Mouse (Mus musculus) gastrocnemius, postnatal 36 days (tissue): ENCODE results near the gene Slamf6. TPM values are rescaled to one million over a fixed set of nuclear protein-coding genes. Genes with fewer than 3 reads are reported as not detected.

ENCODE experiments used
- DNase-seq, 2 experiments: peaks; one replicate each; pipeline ENCODE4 v3.0.0; 2022
- intact Hi-C: fragments of 180-260 bp; cut with DNase I; formaldehyde crosslinking; loops from one replicate; pipeline ENCODE4 v1.15.1; 2025
- total RNA-seq, 2 experiments: library from RNA; stranded (reverse); gene quantifications; 2 replicates each; pipeline ENCODE4 v1.2.3; 2021

Slamf6 gene
- total RNA-seq, 2 experiments from 2014 or later = 1.3 TPM; not detected in 1

DNA sequence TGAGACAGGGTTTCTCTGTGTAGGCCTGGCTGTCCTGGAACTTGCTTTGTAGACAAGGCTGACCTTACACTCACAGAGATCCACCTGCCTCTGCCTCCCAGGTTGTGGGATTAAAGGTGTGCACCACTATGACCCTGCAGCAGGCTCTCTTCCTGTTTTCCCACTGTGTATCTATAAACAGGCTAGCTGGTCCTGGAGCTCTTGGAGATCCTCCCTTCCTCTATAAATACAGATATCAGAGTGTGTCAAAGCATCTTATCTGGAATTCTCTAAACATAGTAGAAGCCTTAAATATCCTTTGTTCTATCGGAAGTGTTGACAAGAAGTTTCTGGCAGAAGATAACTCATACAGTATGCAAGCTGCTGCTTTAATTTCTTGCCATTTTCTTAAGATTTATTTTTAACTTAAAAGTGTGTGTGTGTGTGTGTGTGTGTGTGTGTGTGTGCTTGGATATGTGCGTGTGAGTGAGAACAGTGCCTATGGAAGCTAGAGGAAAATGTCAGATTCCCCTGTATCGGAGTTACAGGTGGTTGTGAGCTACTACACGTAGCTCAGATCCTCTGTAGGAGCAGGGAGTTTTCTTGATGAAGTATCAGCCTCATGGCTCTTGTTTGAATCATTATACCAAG is 75.7 kb downstream of the Slamf6 start:
- intact Hi-C loops = no loop called here
- no peak for DNase-seq

DNA sequence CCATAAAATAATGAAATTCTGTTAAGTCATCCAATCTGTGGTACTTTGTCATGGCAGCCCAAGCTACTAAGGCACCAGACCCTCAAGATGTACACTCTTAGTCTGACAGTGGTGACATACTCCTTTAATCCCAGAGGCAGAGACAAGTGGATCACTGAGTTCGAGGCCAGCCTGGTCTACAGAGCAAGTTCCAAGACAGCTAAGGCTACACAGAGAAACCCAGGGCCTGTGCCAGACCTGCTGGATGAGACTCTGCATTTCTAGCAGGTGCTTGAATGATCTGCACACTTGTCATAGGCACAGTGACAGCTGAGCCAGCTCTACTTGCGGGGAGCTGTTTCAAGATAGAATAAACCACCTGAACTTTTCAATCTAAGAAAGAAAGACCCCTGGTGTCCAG is 77.2 kb downstream of the Slamf6 start:
- DNase-seq = no peak
- intact Hi-C loops = no loop called here

DNA sequence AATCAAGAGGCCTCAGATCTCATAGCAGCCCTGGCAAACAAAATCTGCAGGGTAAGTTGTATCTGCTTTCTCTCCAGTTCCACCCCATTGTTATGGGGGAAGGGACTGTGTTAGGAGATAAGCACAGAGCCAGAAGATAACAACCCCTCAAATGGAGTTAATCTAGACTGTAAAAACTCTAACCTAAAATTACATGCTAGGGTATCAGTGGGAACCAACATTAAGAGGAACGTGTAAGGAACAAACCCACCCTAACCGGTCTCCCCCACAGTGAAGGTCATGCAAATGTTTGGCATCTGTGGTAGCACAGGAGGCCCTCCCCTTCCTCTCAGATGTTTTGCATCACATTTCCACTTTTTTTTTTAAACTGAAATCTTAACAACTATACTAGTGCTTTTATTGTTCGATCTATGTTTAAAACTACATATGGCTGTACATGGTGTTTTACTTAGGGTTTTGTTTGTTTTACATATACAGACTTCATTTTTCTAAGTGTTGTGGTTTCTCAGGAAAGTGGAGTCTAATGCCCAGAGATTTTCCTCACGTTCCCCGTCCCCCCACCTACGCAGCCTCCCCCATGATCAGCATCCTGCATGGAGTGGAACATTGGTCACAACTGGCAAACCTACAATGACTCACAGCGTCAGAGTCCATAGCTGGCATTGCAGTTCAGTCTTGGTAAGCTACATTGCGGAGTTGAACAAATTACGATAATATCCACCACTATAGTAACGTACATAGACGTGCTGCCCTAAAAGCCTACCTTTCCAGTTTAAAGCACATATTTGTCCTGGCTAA is 77.8 kb downstream of the Slamf6 start:
- intact Hi-C loops = no loop called here
- no peak for DNase-seq

DNA sequence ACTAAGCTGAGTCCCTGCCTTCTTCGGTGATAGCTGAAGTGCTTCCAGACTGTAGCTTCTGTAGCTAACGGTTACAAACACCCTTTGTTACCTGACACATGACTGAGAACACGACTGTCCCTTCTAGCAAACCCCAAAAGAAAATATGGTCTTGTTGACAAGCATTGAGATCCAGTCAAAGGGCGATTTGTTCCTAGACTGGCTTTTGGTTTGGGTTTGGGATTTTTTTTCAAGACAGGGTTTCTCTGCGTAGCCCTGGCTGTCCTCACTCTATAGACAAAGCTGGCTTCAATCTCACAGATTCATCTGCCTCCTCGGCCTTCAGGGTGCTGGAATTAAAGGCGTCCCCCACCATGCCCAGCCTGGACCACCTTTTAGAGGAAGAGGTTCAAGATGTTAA is 79.4 kb downstream of the Slamf6 start:
- intact Hi-C loops = no loop called here
- no peak for DNase-seq

DNA sequence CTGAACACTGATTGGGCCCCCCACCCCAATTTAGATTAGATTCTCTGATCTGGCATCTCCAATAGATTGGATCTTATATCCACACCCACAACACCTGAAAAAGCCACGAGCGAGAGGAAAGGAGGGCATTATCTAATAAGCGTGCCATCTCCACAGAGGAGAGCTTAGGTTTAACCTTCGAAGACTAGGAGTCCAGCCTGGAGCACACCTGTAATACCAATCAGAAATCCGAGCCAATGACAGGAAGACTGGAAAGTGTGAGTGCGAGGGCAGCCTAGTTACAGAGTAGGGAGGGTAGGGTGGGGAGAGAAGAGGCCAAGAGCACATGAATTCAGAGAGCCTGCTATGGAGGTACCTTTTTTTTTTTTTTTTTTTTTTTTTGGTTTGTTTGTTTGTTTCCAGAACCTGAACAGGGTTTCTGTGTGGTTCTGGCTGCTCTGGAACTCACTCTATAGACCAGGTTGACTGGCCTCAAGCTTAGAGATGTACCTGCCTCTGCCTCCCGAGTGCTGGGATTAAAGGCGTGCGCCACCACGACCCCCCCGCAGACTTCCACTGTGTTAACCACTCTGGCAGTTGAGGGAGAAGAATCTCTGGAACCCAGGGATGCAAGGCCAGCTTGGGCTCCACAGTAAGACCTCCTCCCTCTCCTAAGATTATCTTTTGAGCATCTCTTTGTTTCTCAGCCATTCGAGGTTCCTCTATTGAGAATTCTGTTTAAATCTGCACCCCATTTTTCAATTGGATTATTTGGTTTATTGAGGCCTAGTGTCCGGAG is 81.7 kb downstream of the Slamf6 start:
- no peak for DNase-seq
- intact Hi-C loops = no loop called here

DNA sequence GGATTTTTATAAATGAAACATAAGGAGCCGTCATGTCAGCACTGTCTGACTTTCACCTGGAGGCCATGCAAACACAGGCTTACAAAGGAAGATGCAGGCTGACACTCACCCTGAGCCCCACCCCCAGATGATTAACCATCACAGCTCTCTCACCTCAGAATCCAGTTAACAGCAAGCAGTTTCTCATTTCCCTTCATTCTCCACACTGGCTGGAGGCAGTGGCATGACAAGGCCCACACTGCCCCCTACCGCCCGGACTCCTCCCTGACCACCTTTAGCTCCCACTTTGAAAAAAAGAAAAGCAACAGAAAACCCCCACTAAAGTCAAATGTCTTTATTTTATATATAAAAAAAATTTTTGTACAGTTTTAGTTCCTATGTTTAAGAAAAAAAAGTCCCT is 83.3 kb downstream of the Slamf6 start:
- intact Hi-C loops = no loop called here
- no peak for DNase-seq

DNA sequence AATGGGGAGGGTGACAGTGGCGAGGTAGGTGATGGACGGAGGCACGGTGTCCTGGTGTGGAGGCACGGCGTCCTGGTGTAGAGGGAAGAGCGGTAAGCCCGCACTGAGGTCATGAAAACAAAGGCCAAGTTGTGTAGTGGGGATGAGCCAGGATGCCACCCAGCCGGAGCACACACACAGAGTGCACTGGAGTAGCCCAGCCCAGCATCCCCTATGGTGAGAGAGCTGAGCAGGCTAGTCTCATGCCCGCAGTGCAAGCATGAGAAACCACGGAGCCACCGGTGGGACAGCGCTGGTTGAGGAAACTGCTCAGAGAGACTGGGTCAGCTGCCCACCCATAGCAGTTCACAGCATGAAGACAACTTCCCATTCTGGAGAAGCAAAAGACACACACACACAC is 84.3 kb downstream of the Slamf6 start:
- no peak for DNase-seq
- intact Hi-C loops = no loop called here

Other genes with a start within 250 kb of the Slamf6 start
- under 1 TPM; 0.64 to 0.74 TPM for gene Cd48, start 235.5 kb upstream of the Slamf6 start, total RNA-seq
- under 1 TPM in 1 of 2 experiments, not detected in 1; 0.18 TPM for gene Slamf1, start 150.4 kb upstream of the Slamf6 start, total RNA-seq
- gene Cd84, start 77.8 kb upstream of the Slamf6 start, total RNA-seq = 1 to 10 TPM in 1 of 2 experiments, under 1 TPM in 1; 0.97 to 1.1 TPM
- gene Gm10521, start 21.9 kb upstream of the Slamf6 start, total RNA-seq = not detected
- gene Vangl2, start 110.9 kb downstream of the Slamf6 start, total RNA-seq = 1 to 10 TPM; 1.4 TPM
- gene Nhlh1, start 140.1 kb downstream of the Slamf6 start, total RNA-seq = not detected
- gene Copa, start 165.0 kb downstream of the Slamf6 start, total RNA-seq = 10 to 100 TPM; 67.9 to 80.5 TPM
- 10 to 100 TPM; 25.1 to 28.8 TPM for gene Ncstn, start 165.3 kb downstream of the Slamf6 start, total RNA-seq
- 10 to 100 TPM; 73.9 to 77.5 TPM for gene Pex19, start 209.2 kb downstream of the Slamf6 start, total RNA-seq
- gene Dcaf8, start 230.6 kb downstream of the Slamf6 start, total RNA-seq = 100 to 1,000 TPM; 165 to 181 TPM